Mouse (Mus musculus): ENCODE data around the gene Rfx3. TPM values are rescaled to one million over a fixed set of nuclear protein-coding genes. Genes with fewer than 3 reads are reported as not detected.

Rfx3 gene
- polyA plus RNA-seq, 1 experiment from 2014 or later: 29.7 TPM

DNA sequence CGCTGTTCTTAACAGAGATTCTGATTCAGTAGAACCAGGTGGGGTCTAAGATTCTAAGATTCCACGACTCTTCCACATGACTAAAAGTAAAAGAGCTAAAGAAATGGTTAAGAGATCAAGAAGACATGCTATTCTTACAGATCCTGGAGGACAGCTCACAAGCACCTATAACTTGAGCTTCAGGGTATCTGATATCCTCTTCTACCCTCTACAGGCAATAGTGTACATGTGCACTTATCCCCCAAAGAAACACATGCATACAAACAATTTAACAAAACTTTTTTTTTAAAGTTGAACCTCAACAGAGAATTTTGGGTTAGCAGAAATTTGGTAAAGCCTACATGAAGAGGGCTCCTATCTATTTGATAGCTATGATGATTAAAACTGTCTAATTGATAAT is 79.8 kb downstream of the Rfx3 start:
- Histone ChIP-seq H3K9ac (ENCODE audit: low read depth, low read length) (no peak overlapping the region), H3K4me1 (ENCODE audit: control insufficient read depth, insufficient read depth, low read length) (peaks cover 2% of the 10 kb centered on the region; the same call in 1 of the 2 replicates), H3K4me2 (ENCODE audit: low read length) (no peak overlapping the region), H3K9me3 (replicated peaks; ENCODE audit: control insufficient read depth, low read length, poor library complexity, severe bottlenecking) (no peaks in the 10 kb centered on the region), H3K36me3 (ENCODE audit: control insufficient read depth, insufficient read depth, low read length) (no peaks in the 10 kb centered on the region), H3K4me3 (ENCODE audit: low read depth, low read length) (no peak overlapping the region), H3K27me3 (ENCODE audit: control insufficient read depth, insufficient read depth, low read depth, low read length) (no peaks in the 10 kb centered on the region), H3K27ac (ENCODE audit: low read length) (no peak overlapping the region)
- no peak for ATAC-seq
- 95% methylated on average over 2 of the region's 2 CpGs for WGBS

DNA sequence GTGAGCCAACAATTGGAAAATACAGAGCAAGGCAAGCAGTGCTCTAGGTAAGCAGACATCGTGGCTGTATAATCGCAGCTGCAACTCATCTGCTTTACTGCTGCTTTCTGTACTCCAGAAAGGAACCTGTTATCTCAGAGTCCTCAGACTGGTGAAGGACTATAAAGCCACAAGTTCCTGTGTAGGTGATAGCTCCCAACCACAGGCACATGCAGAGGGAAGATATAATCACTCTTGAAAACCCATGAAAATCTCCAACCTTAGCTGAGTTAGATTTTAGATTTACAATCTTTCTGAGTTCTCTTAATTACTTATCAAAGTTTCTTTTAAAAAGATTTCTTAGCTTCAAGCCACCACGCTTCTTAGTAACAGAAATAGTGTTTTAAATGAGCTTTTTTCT is 84.6 kb downstream of the Rfx3 start:
- Histone ChIP-seq H3K4me3 (ENCODE audit: low read depth, low read length) (no peak overlapping the region), H3K4me2 (ENCODE audit: low read length) (no peak overlapping the region), H3K9ac (ENCODE audit: low read depth, low read length) (no peak overlapping the region), H3K9me3 (replicated peaks; ENCODE audit: control insufficient read depth, low read length, poor library complexity, severe bottlenecking) (no peaks in the 10 kb centered on the region), H3K4me1 (ENCODE audit: control insufficient read depth, insufficient read depth, low read length) (no peaks in the 10 kb centered on the region), H3K27ac (ENCODE audit: low read length) (no peak overlapping the region), H3K27me3 (ENCODE audit: control insufficient read depth, insufficient read depth, low read depth, low read length) (no peaks in the 10 kb centered on the region), H3K36me3 (ENCODE audit: control insufficient read depth, insufficient read depth, low read length) (no peaks in the 10 kb centered on the region)
- WGBS: 95% methylated on average over 3 of the region's 3 CpGs
- no peak for ATAC-seq

DNA sequence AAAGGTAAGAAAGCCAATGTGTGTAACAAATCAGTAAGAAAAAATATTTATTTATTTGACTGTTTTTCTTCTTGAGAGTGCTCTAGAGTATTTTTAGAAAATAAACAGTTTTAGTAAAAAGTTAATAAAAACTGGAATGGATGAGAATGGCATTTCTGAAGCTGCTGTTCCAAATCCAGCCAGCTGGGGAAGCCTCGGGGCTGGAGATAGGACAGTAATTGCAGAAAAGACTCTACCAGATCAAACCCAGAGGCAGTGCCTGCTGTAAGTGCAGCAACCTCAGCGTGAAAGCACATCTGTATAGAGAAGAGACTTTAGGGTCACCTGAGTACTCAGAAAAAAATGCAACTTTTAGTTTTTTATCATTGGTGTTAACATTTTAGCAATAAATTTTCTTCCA is 91.9 kb downstream of the Rfx3 start:
- Histone ChIP-seq H3K27me3 (ENCODE audit: control insufficient read depth, insufficient read depth, low read depth, low read length) (no peaks in the 10 kb centered on the region), H3K4me2 (ENCODE audit: low read length) (no peak overlapping the region), H3K36me3 (ENCODE audit: control insufficient read depth, insufficient read depth, low read length) (no peaks in the 10 kb centered on the region), H3K9me3 (replicated peaks; ENCODE audit: control insufficient read depth, low read length, poor library complexity, severe bottlenecking) (no peaks in the 10 kb centered on the region), H3K27ac (ENCODE audit: low read length) (no peak overlapping the region), H3K4me1 (ENCODE audit: control insufficient read depth, insufficient read depth, low read length) (peaks cover 8% of the 10 kb centered on the region; the same call in 1 of the 2 replicates), H3K4me3 (ENCODE audit: low read depth, low read length) (no peak overlapping the region), H3K9ac (ENCODE audit: low read depth, low read length) (no peak overlapping the region)
- no peak for ATAC-seq
- WGBS: 52% methylated on average over 2 of the region's 2 CpGs

DNA sequence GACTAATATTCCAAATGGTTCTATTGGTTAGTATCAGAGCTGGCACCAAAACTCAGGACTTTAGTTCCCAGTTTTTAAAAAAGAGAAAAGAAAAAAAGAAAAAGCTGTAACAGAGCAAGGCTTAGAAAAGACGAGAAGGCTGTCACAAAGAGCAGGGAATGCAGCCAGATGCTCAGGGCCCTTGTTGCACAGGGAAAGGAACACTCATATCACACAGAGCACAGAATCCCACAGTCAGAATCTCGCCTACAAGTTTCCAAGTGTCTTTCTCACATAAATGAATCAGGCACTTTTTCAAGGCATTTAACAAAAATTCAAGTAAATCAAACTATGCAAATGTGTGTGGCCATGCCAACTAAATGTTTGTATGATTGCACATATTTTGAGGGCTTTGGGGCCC is 94.5 kb downstream of the Rfx3 start:
- H3K4me3 ChIP-seq (ENCODE audit: low read depth, low read length): no peak overlapping the region
- ATAC-seq: no peak
- 27% methylated on average over 2 of the region's 2 CpGs for WGBS
- H3K9ac ChIP-seq (ENCODE audit: low read depth, low read length): no peak overlapping the region
- no peaks in the 10 kb centered on the region for H3K36me3 ChIP-seq (ENCODE audit: control insufficient read depth, insufficient read depth, low read length)
- no peaks in the 10 kb centered on the region for H3K27me3 ChIP-seq (ENCODE audit: control insufficient read depth, insufficient read depth, low read depth, low read length)
- no peaks in the 10 kb centered on the region for H3K9me3 ChIP-seq (replicated peaks; ENCODE audit: control insufficient read depth, low read length, poor library complexity, severe bottlenecking)
- H3K4me2 ChIP-seq (ENCODE audit: low read length): no peak overlapping the region
- H3K27ac ChIP-seq (ENCODE audit: low read length): no peak overlapping the region
- peaks cover 8% of the 10 kb centered on the region; the same call in 1 of the 2 replicates for H3K4me1 ChIP-seq (ENCODE audit: control insufficient read depth, insufficient read depth, low read length)

DNA sequence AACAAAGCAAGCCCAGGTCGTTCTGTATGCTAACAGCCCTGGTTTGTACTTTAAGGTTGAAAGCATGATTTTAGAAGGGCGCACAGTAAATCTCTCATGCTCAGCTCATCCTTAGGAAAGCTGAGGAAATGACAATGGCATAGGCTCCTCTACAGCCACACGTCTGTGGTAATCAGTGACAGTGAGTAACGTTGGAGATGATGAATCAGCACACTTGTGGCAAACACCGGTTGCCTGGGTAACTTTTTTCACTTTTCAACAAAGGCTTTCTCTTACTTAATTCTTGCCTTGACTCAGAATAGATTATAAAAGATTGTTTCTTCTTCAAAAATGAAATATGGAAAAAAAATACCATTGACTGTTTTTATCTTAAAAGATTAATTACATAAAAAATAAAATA is 104.0 kb downstream of the Rfx3 start:
- no peak overlapping the region for H3K27ac ChIP-seq (ENCODE audit: low read length)
- H3K4me1 ChIP-seq (ENCODE audit: control insufficient read depth, insufficient read depth, low read length): peaks cover 8% of the 10 kb centered on the region
- H3K9me3 ChIP-seq (replicated peaks; ENCODE audit: control insufficient read depth, low read length, poor library complexity, severe bottlenecking): no peaks in the 10 kb centered on the region
- no peaks in the 10 kb centered on the region for H3K27me3 ChIP-seq (ENCODE audit: control insufficient read depth, insufficient read depth, low read depth, low read length)
- ATAC-seq: no peak
- 57% methylated on average over 5 of the region's 5 CpGs for WGBS
- H3K4me3 ChIP-seq (ENCODE audit: low read depth, low read length): no peak overlapping the region
- H3K36me3 ChIP-seq (ENCODE audit: control insufficient read depth, insufficient read depth, low read length): no peaks in the 10 kb centered on the region
- no peak overlapping the region for H3K4me2 ChIP-seq (ENCODE audit: low read length)
- no peak overlapping the region for H3K9ac ChIP-seq (ENCODE audit: low read depth, low read length)

DNA sequence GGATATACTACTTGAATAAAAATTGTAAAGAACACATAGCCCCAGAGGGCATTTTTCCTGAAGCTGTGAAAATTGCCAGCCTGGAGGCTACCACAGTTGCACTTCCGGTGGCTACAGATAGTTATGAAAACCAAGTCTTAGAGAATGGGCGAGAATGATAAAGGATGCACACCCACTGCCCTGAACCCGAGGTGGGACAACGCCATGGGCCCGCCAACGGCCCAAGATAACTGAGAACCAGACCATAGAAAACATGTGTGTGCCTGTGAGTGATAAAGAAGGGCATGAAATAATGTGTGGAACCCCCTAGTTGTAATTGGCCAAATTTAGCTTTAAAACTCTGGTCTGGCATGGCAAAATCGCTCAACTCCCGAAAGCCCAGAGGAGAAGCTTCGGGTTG is 105.0 kb downstream of the Rfx3 start:
- no peaks in the 10 kb centered on the region for H3K27me3 ChIP-seq (ENCODE audit: control insufficient read depth, insufficient read depth, low read depth, low read length)
- H3K36me3 ChIP-seq (ENCODE audit: control insufficient read depth, insufficient read depth, low read length): no peaks in the 10 kb centered on the region
- WGBS: 95% methylated on average over 9 of the region's 9 CpGs
- H3K4me3 ChIP-seq (ENCODE audit: low read depth, low read length): no peak overlapping the region
- no peak overlapping the region for H3K27ac ChIP-seq (ENCODE audit: low read length)
- no peak for ATAC-seq
- H3K9ac ChIP-seq (ENCODE audit: low read depth, low read length): no peak overlapping the region
- H3K9me3 ChIP-seq (replicated peaks; ENCODE audit: control insufficient read depth, low read length, poor library complexity, severe bottlenecking): no peaks in the 10 kb centered on the region
- peaks cover 8% of the 10 kb centered on the region for H3K4me1 ChIP-seq (ENCODE audit: control insufficient read depth, insufficient read depth, low read length)
- H3K4me2 ChIP-seq (ENCODE audit: low read length): no peak overlapping the region

DNA sequence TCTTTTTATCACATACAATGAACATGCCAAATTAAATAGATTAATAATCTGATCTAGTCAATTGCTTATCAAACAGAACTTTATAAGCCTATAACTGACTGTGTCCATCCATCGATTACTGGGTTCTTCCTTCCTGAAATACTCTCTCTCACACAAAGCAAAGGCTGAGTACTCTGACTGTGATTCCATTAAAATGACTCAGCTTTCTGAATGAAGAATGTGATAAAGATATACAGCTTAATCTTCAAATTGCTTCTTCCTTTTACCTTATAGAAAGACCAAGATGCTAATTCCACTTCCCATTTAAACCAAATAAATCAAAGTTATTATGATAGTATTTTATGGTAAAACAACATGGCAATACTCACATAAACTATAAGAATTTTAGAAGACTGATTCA is 105.8 kb downstream of the Rfx3 start:
- Histone ChIP-seq H3K9me3 (replicated peaks; ENCODE audit: control insufficient read depth, low read length, poor library complexity, severe bottlenecking) (no peaks in the 10 kb centered on the region), H3K4me2 (ENCODE audit: low read length) (no peak overlapping the region), H3K4me3 (ENCODE audit: low read depth, low read length) (no peak overlapping the region), H3K27ac (ENCODE audit: low read length) (no peak overlapping the region), H3K4me1 (ENCODE audit: control insufficient read depth, insufficient read depth, low read length) (peaks cover 8% of the 10 kb centered on the region), H3K36me3 (ENCODE audit: control insufficient read depth, insufficient read depth, low read length) (no peaks in the 10 kb centered on the region), H3K9ac (ENCODE audit: low read depth, low read length) (no peak overlapping the region), H3K27me3 (ENCODE audit: control insufficient read depth, insufficient read depth, low read depth, low read length) (no peaks in the 10 kb centered on the region)
- no peak for ATAC-seq
- 46% methylated on average over 1 of the region's 1 CpGs for WGBS

DNA sequence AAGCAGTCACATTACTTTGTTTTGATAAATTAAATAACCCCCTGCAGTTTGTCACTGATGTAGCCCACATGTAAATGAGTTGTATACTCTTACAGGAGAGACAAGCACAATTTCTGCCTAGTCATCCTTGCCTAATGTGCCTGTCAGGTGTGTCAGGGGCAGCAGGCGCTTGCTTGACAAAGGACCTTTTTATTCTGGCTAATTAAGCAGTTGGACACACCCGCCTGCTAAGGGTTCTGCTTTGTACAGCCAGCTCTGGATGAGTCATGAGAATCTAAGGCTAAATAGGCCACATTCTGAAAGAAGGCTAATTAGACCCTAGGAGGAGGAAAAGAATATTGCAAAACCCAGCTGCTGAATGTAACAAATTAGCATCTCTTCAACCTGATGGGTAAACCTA is 106.3 kb downstream of the Rfx3 start:
- Histone ChIP-seq H3K9ac (ENCODE audit: low read depth, low read length) (no peak overlapping the region), H3K36me3 (ENCODE audit: control insufficient read depth, insufficient read depth, low read length) (no peaks in the 10 kb centered on the region)
- 20% methylated on average over 2 of the region's 2 CpGs for whole genome bisulfite sequencing

DNA sequence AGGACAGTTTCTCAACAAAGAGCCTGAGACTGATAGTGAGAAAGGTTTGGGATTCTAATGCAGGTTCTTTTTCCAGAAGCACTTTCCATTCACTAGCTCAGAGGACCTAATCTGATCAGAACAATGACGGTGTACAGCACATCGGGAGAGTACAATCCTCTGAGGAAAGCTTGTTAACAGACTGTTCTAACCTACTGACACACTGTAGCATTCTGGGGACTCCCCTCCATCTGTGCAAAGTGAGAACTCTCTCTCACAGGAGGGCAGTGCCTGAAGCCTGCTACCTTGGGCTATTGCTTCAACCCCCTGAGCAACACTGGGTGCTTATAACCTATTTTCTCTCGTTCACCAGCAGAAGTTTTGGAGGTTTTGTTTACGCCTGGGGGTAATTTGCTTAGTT is 106.8 kb downstream of the Rfx3 start:
- H3K4me3 ChIP-seq (ENCODE audit: low read depth, low read length): no peak overlapping the region
- ATAC-seq: peak; percentile 60; the same call in 1 of the 2 replicates
- H3K27ac ChIP-seq (ENCODE audit: low read length): no peak overlapping the region; the same call in 1 of the 2 replicates
- no peak overlapping the region for H3K4me2 ChIP-seq (ENCODE audit: low read length)
- H3K27me3 ChIP-seq (ENCODE audit: control insufficient read depth, insufficient read depth, low read depth, low read length): no peaks in the 10 kb centered on the region
- peaks cover 8% of the 10 kb centered on the region for H3K4me1 ChIP-seq (ENCODE audit: control insufficient read depth, insufficient read depth, low read length)
- H3K9me3 ChIP-seq (replicated peaks; ENCODE audit: control insufficient read depth, low read length, poor library complexity, severe bottlenecking): no peaks in the 10 kb centered on the region
- no peaks in the 10 kb centered on the region for H3K36me3 ChIP-seq (ENCODE audit: control insufficient read depth, insufficient read depth, low read length)
- H3K9ac ChIP-seq (ENCODE audit: low read depth, low read length): 0 out of 2 replicates have a peak overlapping the region, but pooled peaks have one; percentile 10
- WGBS: 30% methylated on average over 4 of the region's 4 CpGs

More for the DNA sequence above, 106.3 kb downstream of the Rfx3 start:
- Histone ChIP-seq H3K9me3 (replicated peaks; ENCODE audit: control insufficient read depth, low read length, poor library complexity, severe bottlenecking) (no peaks in the 10 kb centered on the region), H3K4me3 (ENCODE audit: low read depth, low read length) (no peak overlapping the region), H3K27me3 (ENCODE audit: control insufficient read depth, insufficient read depth, low read depth, low read length) (no peaks in the 10 kb centered on the region), H3K4me2 (ENCODE audit: low read length) (no peak overlapping the region), H3K27ac (ENCODE audit: low read length) (0 out of 2 replicates have a peak overlapping the region, but pooled peaks have one; percentile 22), H3K4me1 (ENCODE audit: control insufficient read depth, insufficient read depth, low read length) (peaks cover 8% of the 10 kb centered on the region)
- 0 out of 2 replicates have a peak, but pooled peaks have one; percentile 51 for ATAC-seq
